Mouse (Mus musculus): ENCODE measurements at regions not wholly inside any gene's neighbourhood (a gene's known extent, or its start where the extent isn't known, plus 50 kb on each side); places are given as distances from the start of the nearest gene placed in this dataset.

GRCm38 (mm10) chr14:105570156-105570555 is 311.8 kb downstream of the Ndfip2 start:
- DNase-seq (ENCODE audit: low read depth), result no peak

GRCm38 (mm10) chr14:105565827-105566226 is 307.5 kb downstream of the Ndfip2 start:
- no peak for DNase-seq (ENCODE audit: low read depth)

GRCm38 (mm10) chr14:105562843-105563242 is 304.5 kb downstream of the Ndfip2 start:
- DNase-seq (ENCODE audit: low read depth), result no peak

- no peak for DNase-seq (ENCODE audit: low read depth)
Measured at GRCm38 (mm10) chr14:105556813-105557212, 298.4 kb downstream of the Ndfip2 start.

GRCm38 (mm10) chr14:105544066-105544465 is 285.7 kb downstream of the Ndfip2 start:
- DNase-seq (ENCODE audit: low read depth), result no peak

- DNase-seq (ENCODE audit: low read depth), result no peak
Measured at GRCm38 (mm10) chr14:105542486-105543145, 284.2 kb downstream of the Ndfip2 start.

- no peak for DNase-seq (ENCODE audit: low read depth)
Measured at GRCm38 (mm10) chr14:105542090-105542485, 283.7 kb downstream of the Ndfip2 start.

- no peak for DNase-seq (ENCODE audit: low read depth)
Measured at GRCm38 (mm10) chr14:105532168-105532745, 273.9 kb downstream of the Ndfip2 start.

GRCm38 (mm10) chr14:105528107-105528506 is 269.7 kb downstream of the Ndfip2 start:
- no peak for DNase-seq (ENCODE audit: low read depth)

- no peak for DNase-seq (ENCODE audit: low read depth)
Measured at GRCm38 (mm10) chr14:105523849-105524248, 265.5 kb downstream of the Ndfip2 start.

GRCm38 (mm10) chr14:105522279-105522678 is 263.9 kb downstream of the Ndfip2 start:
- DNase-seq (ENCODE audit: low read depth), result no peak

- no peak for DNase-seq (ENCODE audit: low read depth)
Measured at GRCm38 (mm10) chr14:105518706-105519105, 260.3 kb downstream of the Ndfip2 start.

- no peak for DNase-seq (ENCODE audit: low read depth)
Measured at GRCm38 (mm10) chr14:105514413-105514812, 256.0 kb downstream of the Ndfip2 start.

- no peak for DNase-seq (ENCODE audit: low read depth)
Measured at GRCm38 (mm10) chr14:105512914-105513677, 254.7 kb downstream of the Ndfip2 start.

- no peak for DNase-seq (ENCODE audit: low read depth)
Measured at GRCm38 (mm10) chr14:105511826-105512225, 253.5 kb downstream of the Ndfip2 start.

- DNase-seq (ENCODE audit: low read depth), result no peak
Measured at GRCm38 (mm10) chr14:105511135-105511534, 252.8 kb downstream of the Ndfip2 start.

- no peak for DNase-seq (ENCODE audit: low read depth)
Measured at GRCm38 (mm10) chr14:105505261-105505660, 246.9 kb downstream of the Ndfip2 start.

GRCm38 (mm10) chr14:105504376-105504775 is 246.0 kb downstream of the Ndfip2 start:
- no peak for DNase-seq (ENCODE audit: low read depth)

- no peak for DNase-seq (ENCODE audit: low read depth)
Measured at GRCm38 (mm10) chr14:105503806-105504205, 245.4 kb downstream of the Ndfip2 start.

GRCm38 (mm10) chr14:105502633-105502975 is 244.2 kb downstream of the Ndfip2 start:
- no peak for DNase-seq (ENCODE audit: low read depth)

- DNase-seq (ENCODE audit: low read depth), result no peak
Measured at GRCm38 (mm10) chr14:105501792-105502632, 243.6 kb downstream of the Ndfip2 start.
